Mouse (Mus musculus) heart, postnatal 36 days (tissue): ENCODE data around the gene Tmem238l. TPM values are rescaled to one million over a fixed set of nuclear protein-coding genes. Genes with fewer than 3 reads are reported as not detected.

ENCODE experiments used
- DNase-seq, 2 experiments: peaks; one replicate each; pipeline ENCODE4 v3.0.0; 2021 to 2022
- intact Hi-C: fragments of 180-260 bp; cut with DNase I; formaldehyde crosslinking; loops from one replicate; pipeline ENCODE4 v1.15.1; 2025
- total RNA-seq, 2 experiments: library from RNA; stranded (reverse); gene quantifications; 2 replicates each; pipeline ENCODE4 v1.2.3; 2021

The Tmem238l gene
- total RNA-seq, 2 experiments from 2014 or later, result not detected

GRCm38 (mm10) chr11:66973507-66973906 is 17.1 kb downstream of the Tmem238l start:
- intact Hi-C loops, result no loop called here

DNA sequence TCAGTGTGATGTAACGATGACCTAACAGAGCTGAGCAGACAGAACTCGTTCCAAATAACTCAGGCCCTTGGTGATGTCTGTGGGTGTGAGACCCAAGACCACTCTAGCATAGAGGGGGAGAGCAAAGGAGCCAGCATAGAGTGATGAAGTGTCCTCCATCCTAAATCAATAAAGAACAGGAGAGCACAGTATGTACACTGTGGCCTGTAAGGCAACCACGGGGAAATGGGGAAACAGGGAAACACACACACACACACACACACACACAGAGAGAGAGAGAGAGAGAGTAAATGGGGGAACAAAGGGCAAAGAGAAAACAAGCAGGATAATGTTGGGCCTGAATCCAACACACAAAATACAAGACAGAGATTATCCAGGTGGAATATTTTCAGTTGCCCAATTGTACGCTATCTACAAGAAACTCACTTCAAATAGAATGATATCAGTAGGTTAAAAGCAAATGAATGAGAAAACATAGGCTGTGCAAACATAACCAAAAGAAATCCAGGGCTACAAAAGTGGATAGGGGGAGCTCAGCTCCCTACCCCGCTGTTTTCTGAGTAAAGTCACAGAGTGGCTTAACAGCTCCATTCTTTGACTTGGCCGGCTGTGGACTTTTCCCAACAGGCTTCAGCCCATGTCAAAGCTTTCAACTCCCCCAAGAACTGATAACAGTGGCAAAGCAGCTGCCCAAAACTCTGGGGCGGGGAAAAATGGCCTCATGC is 19.3 kb downstream of the Tmem238l start:
- no peak for DNase-seq
- intact Hi-C loops, result no loop called here

More at GRCm38 (mm10) chr11:66973507-66973906, 17.1 kb downstream of the Tmem238l start:
- DNase-seq, result no peak

DNA sequence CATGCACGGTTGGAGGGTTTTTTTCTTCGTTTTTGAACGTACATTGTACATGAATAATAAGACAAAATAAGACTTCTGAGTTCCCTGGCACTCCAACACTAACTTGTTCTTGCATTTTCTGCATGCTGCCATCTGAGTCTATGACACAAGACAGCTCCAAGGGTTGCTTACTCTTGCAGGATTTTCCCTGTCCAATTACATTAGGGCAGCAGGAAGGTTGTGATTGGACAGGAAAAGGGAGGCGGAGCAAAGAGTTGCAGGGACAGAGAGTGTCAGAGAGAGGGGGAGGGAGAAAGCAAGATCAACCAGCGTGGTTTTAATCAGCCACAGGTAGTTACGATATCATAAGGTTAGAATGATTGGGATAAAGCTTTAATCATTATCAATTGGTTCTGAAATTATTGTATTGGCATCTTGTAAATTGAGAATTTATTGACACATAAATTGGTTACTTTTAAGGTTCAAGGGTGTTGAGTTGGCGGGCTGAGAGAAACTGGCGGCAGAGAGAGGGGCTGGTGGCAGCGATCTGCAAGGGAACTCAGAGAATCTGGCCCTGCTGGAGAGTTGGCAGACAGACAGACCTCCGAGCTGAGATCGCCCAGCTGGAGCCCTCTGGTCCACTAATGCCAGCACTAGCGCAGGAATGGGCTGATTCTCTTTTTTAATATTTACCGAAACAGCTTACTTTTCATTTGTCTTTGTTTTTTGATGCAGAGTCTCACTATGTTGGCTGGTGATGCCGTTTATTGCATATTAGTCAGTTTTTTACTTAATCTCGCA is 25.1 kb downstream of the Tmem238l start:
- no peak for DNase-seq
- intact Hi-C loops, result no loop called here

- peak; percentile 45 for DNase-seq
- intact Hi-C loops, result no loop called here
These were observed 26.4 kb downstream of the Tmem238l start for GRCm38 (mm10) chr11:66982794-66983193.

DNA sequence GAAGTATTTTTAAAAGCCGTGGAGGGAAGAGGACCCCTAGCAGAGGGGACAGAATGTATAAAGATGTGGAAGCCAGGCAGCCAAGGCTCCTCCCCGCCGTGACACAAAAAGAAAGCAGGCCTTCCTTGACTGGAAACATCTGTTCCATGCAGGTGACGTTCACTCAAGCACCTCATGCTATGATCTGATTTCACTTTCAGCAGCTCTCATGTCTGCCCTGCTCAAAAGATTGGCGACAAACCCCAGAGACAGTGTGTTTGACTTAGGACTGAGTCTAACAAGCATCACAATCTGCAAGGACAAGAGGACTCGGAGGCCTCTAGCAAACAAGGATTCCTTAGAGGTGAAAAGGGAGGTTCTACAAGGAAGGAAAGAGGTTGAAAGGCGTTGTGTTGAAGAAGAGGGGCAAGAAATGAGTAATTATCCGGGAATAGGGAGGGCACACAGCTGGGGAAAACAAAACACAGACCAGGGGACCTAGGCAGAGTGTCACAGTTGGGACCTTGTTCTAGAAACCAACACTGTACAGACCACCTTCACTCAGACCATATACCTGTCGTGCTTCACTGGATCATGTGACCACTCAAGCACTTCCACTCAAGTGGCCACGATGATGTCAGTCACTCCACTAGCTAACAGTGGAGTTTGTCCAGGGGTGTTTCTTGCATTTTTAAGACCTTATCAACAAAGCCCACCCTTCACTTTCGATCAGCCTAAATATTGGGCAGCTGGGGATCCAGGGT is 27.2 kb downstream of the Tmem238l start:
- DNase-seq, result no peak
- intact Hi-C loops, result loop anchor here (2.0 kb wide), 1 partner anchor 37 kb away; no protein-coding TSS in a partner anchor

DNA sequence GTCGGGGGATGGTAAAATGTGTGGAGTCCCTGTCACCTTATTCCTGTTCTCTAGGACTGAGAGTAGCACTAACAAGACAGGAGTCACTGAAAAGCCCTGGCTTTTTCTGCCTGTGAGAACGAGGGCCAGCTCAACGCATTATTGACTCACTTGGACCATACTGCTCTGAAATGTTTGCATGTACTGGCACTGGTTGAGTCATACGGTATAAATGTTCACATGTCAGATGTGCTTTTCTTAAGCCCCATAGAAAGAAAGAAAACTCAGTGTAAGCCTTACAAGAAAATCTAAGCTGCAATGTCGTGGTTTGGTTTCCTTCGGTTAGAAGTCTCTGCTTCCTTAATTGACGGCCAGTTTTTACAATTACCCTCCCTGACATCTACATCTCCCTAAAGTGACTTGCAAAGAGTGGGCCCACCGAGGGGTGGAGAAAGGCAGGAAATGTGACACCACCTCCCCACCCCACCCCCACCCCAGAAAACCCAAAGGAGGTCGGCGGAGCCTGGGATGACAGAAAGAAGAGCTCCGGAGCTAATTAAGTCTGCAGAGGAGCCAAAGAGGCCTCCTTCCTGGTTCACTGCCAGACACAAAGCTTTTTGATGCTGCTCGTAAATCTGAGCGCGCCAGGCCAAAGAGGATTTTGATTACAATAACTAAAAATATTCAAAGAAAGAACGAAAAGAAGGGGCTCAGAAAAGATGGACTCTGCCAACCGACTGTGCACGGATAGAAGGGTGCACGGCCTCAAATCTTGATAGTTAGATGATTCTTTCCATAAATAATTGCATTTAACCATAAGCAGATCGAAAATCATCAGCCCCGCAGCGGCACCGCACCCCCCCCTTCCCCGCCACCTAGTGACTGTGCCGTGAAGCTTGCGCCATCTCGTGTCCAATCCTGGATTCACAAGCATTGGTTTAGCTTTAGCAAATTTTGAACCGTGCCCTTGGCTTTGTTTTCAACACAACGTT is 28.0 kb downstream of the Tmem238l start:
- intact Hi-C loops, result loop anchor here (1.0 to 2.0 kb wide), 2 partner anchors 36 to 78 kb away; no protein-coding TSS in a partner anchor
- DNase-seq, result peak; percentile 78 to 83

DNA sequence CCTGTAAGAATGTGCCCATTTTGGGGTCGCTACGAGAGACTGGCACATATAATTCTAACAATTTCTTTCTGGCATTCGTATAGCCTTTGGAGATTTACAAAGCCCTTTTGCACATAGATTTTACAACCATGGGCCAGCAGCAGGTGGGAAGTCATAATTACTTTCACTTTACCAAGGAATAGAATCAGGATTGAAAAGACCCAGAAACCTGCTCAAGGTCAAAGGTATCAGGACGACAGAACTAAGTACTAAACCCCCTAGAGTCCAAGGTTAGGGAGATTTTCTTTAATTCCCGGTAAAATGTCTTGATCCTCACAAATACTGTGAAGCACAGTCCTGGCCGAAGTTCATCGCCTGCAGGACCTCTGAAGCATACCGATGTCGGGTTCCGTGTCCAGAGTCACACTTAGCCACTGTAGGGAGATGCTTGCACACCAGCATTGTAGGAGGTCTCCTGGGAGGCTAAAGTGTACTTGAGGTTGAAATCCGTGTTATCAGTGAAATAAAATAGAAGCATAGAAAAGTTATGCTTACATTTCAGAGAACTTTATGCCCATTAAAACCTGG is 28.8 kb downstream of the Tmem238l start:
- DNase-seq, result no peak
- intact Hi-C loops, result loop anchor here (1.0 to 2.0 kb wide), 2 partner anchors 36 to 79 kb away; no protein-coding TSS in a partner anchor

DNA sequence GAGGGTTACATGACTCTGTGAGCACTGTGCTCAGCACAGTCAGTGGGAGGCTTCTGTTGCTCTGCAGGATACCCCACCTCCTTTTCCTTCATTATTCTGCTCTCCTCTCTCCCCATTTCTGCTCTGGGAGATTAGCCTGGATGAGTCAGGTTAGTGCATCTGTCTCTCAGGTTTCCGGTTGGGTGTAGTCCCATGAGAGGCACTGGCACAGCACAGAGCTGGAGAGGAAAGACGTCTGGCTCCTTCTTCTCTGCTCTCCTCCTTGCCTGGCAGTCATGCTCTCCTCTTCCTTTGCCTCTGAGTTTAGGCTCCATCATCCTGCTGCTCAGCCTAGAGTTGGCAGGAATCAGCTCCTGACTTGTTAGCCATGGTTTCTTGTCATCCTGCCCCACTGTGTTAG is 35.7 kb downstream of the Tmem238l start:
- DNase-seq, result no peak

GRCm38 (mm10) chr11:66993674-66994073 is 37.2 kb downstream of the Tmem238l start:
- intact Hi-C loops, result no loop called here
- no peak for DNase-seq

More for the DNA sequence above, 35.7 kb downstream of the Tmem238l start:
- intact Hi-C loops, result no loop called here

DNA sequence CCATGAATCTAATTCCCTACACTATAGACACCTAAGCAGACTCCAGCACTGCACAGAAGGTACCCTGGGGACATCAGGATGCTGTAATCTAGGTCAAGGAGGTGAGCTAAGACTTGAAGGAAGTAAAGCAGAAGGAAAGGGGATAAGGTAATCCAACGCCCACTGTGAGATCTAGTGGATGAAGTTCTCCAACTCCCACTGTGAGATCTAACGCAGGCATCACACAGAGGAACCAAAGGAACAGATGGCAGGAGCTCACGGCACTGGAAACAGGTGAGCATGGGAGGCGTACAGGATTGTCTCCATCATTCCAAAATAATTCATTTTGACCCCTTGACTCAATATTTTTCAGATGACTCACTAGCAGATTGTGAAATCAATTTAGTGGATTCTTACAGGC is 40.0 kb downstream of the Tmem238l start:
- intact Hi-C loops, result no loop called here
- no peak for DNase-seq

GRCm38 (mm10) chr11:66998467-66999403 is 42.3 kb downstream of the Tmem238l start:
- intact Hi-C loops, result no loop called here
- peak; percentile 66 to 69 for DNase-seq

DNA sequence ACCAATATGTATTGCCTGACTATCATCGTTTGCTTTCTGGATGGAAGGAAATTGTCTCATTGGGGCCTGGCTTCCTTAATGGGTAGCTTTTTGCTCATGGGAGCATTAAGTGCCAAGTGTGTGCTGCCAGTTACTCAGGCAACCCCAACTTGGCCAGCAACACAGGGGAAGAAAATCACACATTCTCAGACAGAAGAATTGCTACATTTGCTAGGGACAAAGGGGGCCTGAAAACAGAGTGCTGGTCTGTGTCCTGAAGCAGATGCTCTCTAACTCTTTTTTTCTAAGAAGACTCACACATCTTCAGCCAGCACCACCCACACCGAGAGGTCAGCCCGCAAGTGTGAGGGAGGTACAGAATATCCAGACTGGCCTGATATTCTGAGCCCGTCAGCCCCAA is 44.2 kb downstream of the Tmem238l start:
- intact Hi-C loops, result no loop called here

DNA sequence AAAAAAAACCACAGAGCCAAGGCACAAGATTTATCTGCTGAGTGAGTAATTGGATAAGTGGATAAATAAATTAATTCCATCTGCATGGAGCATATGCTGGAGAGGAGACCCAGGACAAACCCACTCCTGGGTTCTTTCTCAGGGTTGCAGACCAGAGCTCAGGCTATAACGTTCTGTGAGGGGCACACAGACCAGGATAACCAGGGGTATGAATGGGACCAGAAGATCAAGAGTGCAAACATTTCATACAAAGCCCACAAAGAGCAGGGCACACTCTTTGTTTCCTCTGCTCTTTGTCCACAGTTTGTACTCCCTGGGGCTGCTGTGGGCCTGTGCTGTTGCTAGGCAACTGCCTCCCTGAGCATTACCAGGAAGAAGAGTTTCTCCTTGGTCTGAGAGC is 45.3 kb downstream of the Tmem238l start:
- intact Hi-C loops, result no loop called here
- DNase-seq, result no peak

More for the DNA sequence above, 44.2 kb downstream of the Tmem238l start:
- DNase-seq, result no peak

- intact Hi-C loops, result no loop called here
- no peak for DNase-seq
These were observed 46.5 kb downstream of the Tmem238l start for GRCm38 (mm10) chr11:67002911-67003310.

GRCm38 (mm10) chr11:67007961-67008360 is 51.5 kb downstream of the Tmem238l start:
- intact Hi-C loops, result no loop called here
- no peak for DNase-seq

GRCm38 (mm10) chr11:67008528-67008927 is 52.1 kb downstream of the Tmem238l start:
- intact Hi-C loops, result no loop called here
- no peak for DNase-seq

DNA sequence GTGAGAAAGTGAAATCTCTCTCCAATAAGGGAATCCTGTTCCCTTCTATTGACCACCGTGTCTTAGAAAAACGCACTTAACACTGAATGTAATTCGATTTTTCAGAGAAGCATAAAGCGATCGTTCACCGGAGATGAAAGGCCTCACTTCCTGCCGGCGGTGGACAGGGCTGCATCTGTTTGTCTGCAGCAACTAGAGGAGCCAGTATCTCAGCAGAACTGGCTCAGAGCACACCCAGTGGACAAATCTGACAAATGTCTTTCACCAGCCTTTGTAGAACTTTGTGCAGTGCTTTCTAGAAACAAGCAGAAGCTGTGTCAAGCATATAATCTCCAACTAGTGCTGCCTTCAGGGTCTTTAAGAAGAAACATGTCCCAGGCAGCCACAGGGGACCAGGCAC is 54.0 kb downstream of the Tmem238l start:
- DNase-seq, result no peak
- intact Hi-C loops, result no loop called here

- intact Hi-C loops, result no loop called here
- no peak for DNase-seq
These were observed 55.2 kb downstream of the Tmem238l start for GRCm38 (mm10) chr11:67011635-67012034.
